Mouse (Mus musculus) embryonic stem cell, embryonic (primary cell): ENCODE results near the gene Il1f6.
"Not testable (repeated sequence)": the region's sequence is repeated elsewhere in the genome, so short reads cannot be mapped to it uniquely, and the experiment has no call there.

Experiments used
- CTCF ChIA-PET, 4 experiments: fragments of 300-600 bp in 2 of 4; fragments of 350-600 bp in 2 of 4; sonication (Branson Sonifier 250); formaldehyde crosslinking; loops; one replicate each; lab custom pipeline; 2022; ENCODE audit warnings: inconsistent platforms in 2 of 4; lab: Charles Lee
- POLR2A ChIA-PET, 4 experiments: fragments of 300-600 bp in 2 of 4; fragments of 350-600 bp in 2 of 4; sonication (Branson Sonifier 250); formaldehyde crosslinking; loops; one replicate each; lab custom pipeline; 2022; ENCODE audit warnings: antibody characterized with exemption in 4 of 4, inconsistent platforms in 1 of 4; lab: Charles Lee

The Il1f6 gene

DNA sequence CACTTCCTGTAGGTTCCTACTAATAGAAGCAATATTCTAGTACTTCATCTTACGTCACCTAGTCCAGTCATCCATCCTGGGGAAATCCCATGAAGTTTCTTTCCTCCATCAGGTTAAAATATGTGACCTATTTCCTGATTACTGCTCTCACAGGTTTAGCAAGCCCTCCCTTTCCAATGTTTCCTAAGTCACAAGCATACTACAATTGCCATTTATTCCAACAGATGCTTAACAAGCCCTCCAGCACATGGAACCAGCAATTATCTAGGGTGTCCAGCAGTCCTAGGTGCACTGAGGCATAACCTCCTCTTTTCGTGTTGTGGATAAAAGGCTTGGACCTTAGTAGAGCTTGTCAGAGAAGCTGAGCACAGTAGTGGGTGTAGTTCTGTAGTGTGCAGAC, at the start of gene Il1f6:
Gene Il1f6 (plus strand): TSS at position 301 of the 400 bp plus-strand sequence.
- ChIA-PET POLR2A (no interaction called here), CTCF (no interaction called here)

DNA sequence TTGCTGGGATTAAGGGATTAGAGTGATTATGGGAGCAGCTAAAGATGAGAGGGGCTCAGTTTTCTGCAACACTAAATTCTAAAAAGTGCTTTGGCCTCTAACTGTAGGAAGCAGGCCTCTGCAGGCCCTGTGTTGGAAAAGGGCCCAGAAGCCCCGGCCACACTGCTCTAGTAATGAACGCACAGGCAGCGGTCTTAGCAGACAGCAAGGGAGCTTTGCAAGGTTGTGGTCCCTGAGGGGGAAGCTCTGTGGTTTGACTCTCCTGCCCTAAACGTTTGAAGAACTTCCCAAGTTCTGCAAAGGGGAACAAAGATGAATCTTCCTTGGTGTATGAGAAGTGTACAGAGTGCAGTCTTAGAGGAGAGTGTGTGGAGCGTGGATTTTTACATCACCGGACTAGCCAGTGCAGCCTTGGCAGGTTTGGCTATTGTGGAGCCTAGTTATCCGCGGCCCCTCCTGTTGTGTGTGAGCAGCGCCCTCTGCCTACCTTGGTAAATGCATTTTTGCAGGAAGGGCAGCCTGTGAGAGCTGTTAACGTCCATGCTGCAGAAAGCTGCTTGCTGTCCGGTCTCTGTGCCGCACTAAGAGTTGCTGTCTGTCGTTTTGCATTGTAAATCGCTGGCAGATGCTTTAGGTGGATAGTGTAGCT, 33.4 kb upstream of the Il1f6 start:
- POLR2A ChIA-PET: not testable (repeated sequence)
- CTCF ChIA-PET: interaction anchor here in 3 of 4 experiments (0.5 to 0.7 kb wide), 6 partner anchors 115 to 718 kb away, joined by 3 read pairs; no protein-coding TSS in a partner anchor

DNA sequence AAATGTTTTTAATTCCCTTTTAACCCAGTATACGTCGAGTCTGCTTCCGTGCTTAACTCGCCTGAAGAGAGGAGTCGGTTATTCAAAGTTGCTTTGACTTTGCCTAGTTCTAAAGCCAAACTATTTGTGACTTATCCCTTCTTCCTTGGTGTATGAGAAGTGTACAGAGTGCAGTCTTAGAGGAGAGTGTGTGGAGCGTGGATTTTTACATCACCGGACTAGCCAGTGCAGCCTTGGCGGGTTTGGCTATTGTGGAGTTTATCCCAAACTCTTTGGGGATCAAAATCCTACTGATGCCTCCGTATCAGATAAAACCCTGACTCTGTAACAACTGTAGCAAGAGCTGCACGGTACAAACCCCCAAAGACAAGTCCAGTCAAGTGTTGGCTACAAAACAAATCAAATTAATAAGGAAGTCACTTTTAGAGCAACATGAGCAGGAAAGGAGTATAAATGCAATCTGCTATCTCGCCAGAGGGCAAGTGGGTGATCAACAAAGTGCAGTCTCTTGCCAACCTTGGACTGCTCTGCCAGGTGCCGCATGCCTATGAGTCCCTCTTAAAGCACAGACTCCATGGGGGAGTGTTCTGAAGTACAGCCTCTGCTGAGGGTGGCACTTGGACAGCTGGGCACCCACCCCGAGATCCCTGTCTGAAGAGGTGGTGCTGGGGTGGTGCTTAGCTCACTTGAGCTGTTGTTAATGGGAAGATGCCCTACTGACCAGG, 32.6 kb upstream of the Il1f6 start:
- POLR2A ChIA-PET: not testable (repeated sequence)
- CTCF ChIA-PET: interaction anchor here in 3 of 4 experiments (0.5 to 0.7 kb wide), 6 partner anchors 114 to 719 kb away, joined by 3 read pairs; no protein-coding TSS in a partner anchor

DNA sequence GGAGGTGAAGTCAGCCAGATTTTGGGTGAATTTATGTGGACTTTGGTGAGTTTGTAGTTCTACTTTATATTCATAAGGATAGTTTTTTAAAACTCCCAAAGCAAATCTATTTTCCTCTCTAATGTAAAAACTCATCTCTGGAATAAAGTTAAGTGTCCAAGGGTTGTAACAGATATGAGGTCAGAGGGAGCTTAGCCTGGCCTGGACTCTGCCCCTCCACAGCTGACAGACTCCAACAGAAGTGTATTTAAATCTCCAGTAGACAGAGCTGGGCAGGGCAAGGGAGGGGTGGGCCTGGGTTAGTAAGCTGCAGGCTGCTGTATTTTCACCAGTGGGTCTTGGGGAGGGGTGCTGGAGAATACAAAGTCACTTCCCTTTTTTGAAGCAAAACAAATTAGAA, 31.1 kb upstream of the Il1f6 start:
- CTCF ChIA-PET, POLR2A ChIA-PET: not testable (repeated sequence)

DNA sequence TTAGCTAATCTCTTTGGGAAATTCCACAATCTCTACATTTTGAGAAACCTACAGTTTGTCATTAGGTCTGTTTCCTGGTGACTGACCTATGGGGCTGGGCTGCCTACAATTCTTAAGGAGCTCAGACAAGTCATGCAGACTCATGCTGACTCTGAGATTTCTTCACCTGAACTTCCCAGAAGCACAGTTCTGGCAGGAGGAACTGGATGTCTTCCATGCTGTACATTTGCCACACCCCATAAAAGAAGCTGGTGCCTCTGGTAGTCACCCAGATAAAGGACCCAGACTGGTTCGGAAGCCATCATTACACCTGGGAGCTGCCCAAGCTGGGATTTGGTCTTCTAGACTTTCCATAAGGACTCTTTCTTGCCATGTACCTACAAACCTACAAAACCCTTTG, 29.0 kb upstream of the Il1f6 start, which contains the start of gene Il1f9:
Gene Il1f9 (plus strand): TSS at position 301 of the 400 bp plus-strand sequence.
- ChIA-PET CTCF (no interaction called here), POLR2A (no interaction called here)

DNA sequence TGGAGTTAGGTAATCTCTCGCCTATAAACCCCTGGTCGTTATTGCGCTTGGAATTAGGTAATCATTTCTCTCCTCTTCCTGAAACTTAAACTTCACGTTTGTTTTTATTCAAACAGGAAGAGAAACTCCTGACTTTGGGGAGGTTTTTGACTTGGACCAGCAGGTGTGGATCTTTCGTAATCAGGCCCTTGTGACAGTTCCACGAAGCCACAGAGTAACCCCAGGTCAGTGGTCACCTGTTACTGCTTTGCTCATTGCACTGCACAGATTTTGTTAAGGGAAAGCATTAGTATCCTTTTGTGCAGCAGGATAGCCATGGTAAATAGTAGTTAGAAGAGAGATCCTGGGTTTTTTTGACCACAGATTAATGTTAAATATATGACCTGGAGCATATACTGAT, 27.6 kb upstream of the Il1f6 start:
- POLR2A ChIA-PET: interaction anchor here in 1 of 4 experiments (0.6 kb wide), 1 partner anchor 100 kb away, joined by 3 read pairs; no protein-coding TSS in a partner anchor
- CTCF ChIA-PET: interaction anchor here in 1 of 4 experiments (0.6 to 1.0 kb wide), 2 partner anchors 716 to 873 kb away, joined by 3 read pairs; no protein-coding TSS in a partner anchor

DNA sequence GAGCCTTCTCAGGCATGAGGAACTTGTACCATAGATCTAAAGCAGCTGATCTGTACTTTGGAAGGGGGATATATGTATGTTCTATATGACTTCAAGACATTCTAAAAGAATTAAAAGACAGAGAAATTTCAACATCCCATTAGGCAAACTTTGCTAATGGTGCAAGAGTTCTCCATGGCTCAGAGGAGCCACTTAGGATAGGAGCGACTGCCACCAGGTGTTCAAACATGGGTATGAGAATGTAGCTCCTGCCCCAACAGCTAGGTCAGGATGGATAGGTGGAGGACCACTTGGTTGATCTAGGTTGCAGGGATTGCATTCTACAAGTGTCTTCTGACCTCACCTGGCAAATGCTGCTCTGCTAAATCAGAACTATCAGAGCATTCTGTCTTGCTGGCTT, 27.0 kb upstream of the Il1f6 start:
- ChIA-PET CTCF (interaction anchor here in 1 of 4 experiments (0.6 to 1.0 kb wide), 2 partner anchors 716 to 874 kb away, joined by 3 read pairs; no protein-coding TSS in a partner anchor), POLR2A (no interaction called here)

DNA sequence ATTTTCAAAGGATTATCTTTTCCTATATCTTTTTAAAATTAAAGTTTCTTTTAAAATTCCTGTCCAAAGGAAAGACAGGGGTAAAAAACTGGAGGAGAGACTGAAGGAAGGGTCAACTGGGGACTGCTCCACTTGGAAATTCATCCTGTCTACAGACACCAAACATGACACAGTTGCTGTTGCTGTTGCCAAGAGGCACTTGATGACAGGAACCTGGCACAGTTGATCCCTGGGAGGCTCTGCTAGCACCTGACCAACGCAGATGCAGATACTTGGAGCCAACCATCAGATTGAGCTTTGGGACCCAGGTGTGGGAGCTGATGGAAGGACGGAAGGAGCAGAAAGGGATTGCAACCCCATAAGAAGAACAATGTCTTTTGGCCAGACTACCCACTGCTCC, 12.0 kb downstream of the Il1f6 start:
- POLR2A ChIA-PET: no interaction called here
- CTCF ChIA-PET: no interaction called here

DNA sequence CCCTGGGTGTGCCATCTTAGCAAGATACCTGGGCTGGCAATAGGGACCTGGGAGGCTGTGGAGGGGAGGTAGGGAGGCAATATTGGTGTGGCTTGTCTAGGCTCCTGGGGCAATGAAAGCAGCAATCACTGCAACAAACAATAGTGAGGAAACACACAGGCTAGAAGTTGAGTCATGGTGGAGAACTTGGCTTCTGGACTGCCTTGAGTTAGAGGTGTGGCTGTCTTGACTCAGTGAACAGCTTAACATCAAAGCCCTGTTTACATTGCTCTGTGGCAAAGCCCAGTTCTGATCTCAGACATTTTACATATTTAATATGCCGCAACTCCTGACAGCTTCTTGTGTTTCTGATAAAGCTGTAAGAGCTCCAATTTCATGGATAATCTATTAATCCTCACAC, 52.3 kb downstream of the Il1f6 start:
- ChIA-PET CTCF (no interaction called here), POLR2A (no interaction called here)

DNA sequence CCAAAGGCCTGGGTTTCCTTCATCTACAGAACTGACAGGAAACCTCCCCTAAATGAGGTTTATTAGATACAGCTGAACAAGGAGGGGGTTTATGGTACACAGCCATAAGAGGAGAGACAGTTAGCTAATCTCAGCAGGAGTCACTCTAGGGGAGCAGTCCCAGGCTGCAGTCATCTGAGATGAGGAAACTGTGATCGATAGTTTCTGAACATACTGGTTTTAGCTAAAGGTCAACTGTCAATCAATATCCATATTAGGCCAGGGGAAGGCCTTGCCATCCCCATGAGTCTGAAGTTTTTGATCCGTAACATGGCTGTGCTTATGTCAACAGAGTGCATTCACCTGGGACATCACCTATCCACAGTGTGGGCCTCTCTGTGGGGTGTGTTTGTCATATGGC, 58.4 kb downstream of the Il1f6 start:
- CTCF ChIA-PET: no interaction called here
- POLR2A ChIA-PET: no interaction called here

DNA sequence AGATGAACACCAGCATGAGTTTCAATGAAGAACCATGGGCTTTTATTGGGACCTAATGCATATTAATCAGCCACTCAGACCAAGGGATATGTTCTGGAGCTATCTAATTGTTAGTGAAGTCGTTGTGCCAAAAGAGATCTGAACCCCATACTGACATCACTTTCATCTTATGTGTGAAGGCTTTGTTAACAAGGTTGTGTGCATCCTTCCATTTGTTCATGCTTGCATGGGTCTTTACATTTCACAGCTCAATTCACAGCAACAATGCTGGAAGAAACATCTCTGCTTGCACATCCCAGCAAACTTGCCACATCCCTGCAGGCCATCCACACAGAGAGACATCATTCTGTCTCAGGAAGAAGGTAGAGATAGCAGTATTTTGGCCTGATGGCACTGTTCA, 59.9 kb downstream of the Il1f6 start:
- CTCF ChIA-PET: no interaction called here
- POLR2A ChIA-PET: no interaction called here
